Mouse (Mus musculus): ENCODE measurements at regions not wholly inside any gene's neighbourhood (a gene's known extent, or its start where the extent isn't known, plus 50 kb on each side); places are given as distances from the start of the nearest gene placed in this dataset.

GRCm38 (mm10) chr9:8453591-8453990, 90.4 kb upstream of the Trpc6 start:
- TF ChIP-seq GATA1 (IDR thresholded peaks at IDR 0.05; ENCODE audit: borderline replicate concordance, low read length) (no peak), FLI1 (IDR thresholded peaks at IDR 0.05; ENCODE audit: low read length) (no peak)
